ENCODE assay signal across 12 mouse cellular contexts in the genomic region with DNA sequence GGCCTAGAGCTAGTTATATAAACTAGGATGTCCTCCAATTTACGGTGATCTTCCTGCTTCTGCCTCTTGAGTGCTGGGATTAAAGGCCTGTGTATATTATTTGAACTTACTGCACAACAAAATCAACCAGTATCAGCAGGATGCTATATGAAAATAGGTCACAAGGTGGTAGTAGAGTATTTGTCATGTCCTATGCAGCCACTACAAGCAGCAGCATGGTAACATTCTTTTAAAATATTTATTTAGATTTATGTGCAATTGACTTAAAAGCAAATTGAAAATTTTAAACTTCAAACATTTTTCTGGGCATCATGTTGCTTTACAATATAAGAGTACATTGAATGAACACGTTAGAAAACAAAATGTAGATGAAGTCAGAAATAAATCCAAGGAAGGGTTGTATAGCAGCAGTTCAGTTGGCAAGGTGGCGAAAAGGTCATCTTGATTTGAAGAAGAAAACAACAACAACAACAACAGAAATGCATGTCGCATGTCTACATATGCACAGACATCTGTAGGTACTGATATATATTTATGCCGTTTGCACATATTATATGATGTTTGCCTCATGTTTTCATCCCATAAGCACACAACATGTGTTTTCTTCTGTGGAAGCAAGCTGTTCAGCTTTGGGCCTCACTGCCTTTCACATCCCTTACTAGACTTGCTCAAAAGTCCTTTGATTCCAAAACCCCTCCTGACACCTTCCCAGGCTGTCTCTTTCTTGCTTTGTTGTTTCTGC.
DNase-seq lines count a peak whose midpoint lies in the region; ATAC-seq and TF ChIP-seq lines count a peak whose summit lies in the region.
"Had no signal": no experiment of that assay in that cellular context is flagged by ENCODE, and none has a peak within 500 bp of the region (broad histone marks: within the 10 kb centered on the region; RNA-seq: fewer than 3 reads in every experiment).

No protein-coding gene starts in this region.

- 88% methylated on average over 5 of the region's 5 CpGs for WGBS in neural tube, embryonic 12.5 days
- 81% methylated on average over 5 of the region's 5 CpGs for WGBS in neural tube, embryonic 15.5 days

- no peaks in the 10 kb centered on the region for H3K9me3 ChIP-seq in neural tube, embryonic 12.5 days
- no peaks in the 10 kb centered on the region for H3K9me3 ChIP-seq in neural tube, embryonic 15.5 days (replicated peaks)
- H3K9me3 ChIP-seq: liver, embryonic 13.5 days had no signal

- ATAC-seq in neural tube, embryonic 12.5 days (ENCODE audit: low FRiP score, low read depth), result 0 out of 2 replicates have a peak, but pooled peaks have one; percentile 41
- ATAC-seq in neural tube, embryonic 15.5 days (ENCODE audit: low FRiP score), result no peak
- ATAC-seq in erythroid progenitor cell, adult 5-6 weeks (replicated peaks; ENCODE audit: low FRiP score, poor library complexity, severe bottlenecking), result no peak

- no peaks in the 10 kb centered on the region for H3K36me3 ChIP-seq in neural tube, embryonic 12.5 days
- H3K36me3 ChIP-seq in neural tube, embryonic 15.5 days, result no peaks in the 10 kb centered on the region
- H3K36me3 ChIP-seq: liver, embryonic 13.5 days had no signal

- intact Hi-C loops in gastrocnemius, adult 2 months (cut with DNase I), result no loop called here
- intact Hi-C loops in gastrocnemius, postnatal 36 days (cut with DNase I), result no loop called here

- DNase-seq in gastrocnemius, adult 2 months, result no peak
- no peak for DNase-seq in gastrocnemius, postnatal 36 days
- DNase-seq in forelimb bud, embryonic 11.5 days (ENCODE audit: low read depth, low spot score), result peak; percentile 10
- no peak for DNase-seq in urinary bladder, postnatal 4 days (ENCODE audit: low spot score in 2 of 2)
- DNase-seq in spleen, postnatal 10 days (ENCODE audit: low spot score in 2 of 2), result no peak
- DNase-seq: gastrocnemius, postnatal 10 days; kidney, adult 2 months; liver, embryonic 13.5 days had no signal

- H3K9ac ChIP-seq in neural tube, embryonic 12.5 days, result no peak overlapping the region
- H3K9ac ChIP-seq in neural tube, embryonic 15.5 days (replicated peaks), result no peak overlapping the region
- H3K9ac ChIP-seq: liver, embryonic 13.5 days had no signal

- H3K4me3 ChIP-seq in gastrocnemius, adult 2 months, result no peak overlapping the region
- H3K4me3 ChIP-seq in neural tube, embryonic 12.5 days, result no peak overlapping the region
- H3K4me3 ChIP-seq in neural tube, embryonic 15.5 days (replicated peaks), result no peak overlapping the region
- H3K4me3 ChIP-seq: liver, embryonic 13.5 days; myocyte had no signal

- no peak overlapping the region for H3K4me2 ChIP-seq in neural tube, embryonic 12.5 days (replicated peaks)
- no peak overlapping the region for H3K4me2 ChIP-seq in neural tube, embryonic 15.5 days
- H3K4me2 ChIP-seq: liver, embryonic 13.5 days had no signal

- peak; percentile 48 for TF ChIP-seq CTCF in gastrocnemius, adult 2 months (IDR thresholded peaks at IDR 0.05)

- H3K27ac ChIP-seq in gastrocnemius, adult 2 months, result no peak overlapping the region
- H3K27ac ChIP-seq in neural tube, embryonic 12.5 days, result no peak overlapping the region
- no peak overlapping the region for H3K27ac ChIP-seq in neural tube, embryonic 15.5 days (replicated peaks)
- H3K27ac ChIP-seq: liver, embryonic 13.5 days had no signal

- no peaks in the 10 kb centered on the region for H3K4me1 ChIP-seq in neural tube, embryonic 12.5 days
- no peaks in the 10 kb centered on the region for H3K4me1 ChIP-seq in neural tube, embryonic 15.5 days
- H3K4me1 ChIP-seq: liver, embryonic 13.5 days had no signal

- H3K27me3 ChIP-seq in neural tube, embryonic 12.5 days (replicated peaks), result no peaks in the 10 kb centered on the region
- H3K27me3 ChIP-seq in neural tube, embryonic 15.5 days (replicated peaks), result no peaks in the 10 kb centered on the region
- H3K27me3 ChIP-seq: liver, embryonic 13.5 days had no signal
